Mouse (Mus musculus): ENCODE results near the gene Pcna.

DNA sequence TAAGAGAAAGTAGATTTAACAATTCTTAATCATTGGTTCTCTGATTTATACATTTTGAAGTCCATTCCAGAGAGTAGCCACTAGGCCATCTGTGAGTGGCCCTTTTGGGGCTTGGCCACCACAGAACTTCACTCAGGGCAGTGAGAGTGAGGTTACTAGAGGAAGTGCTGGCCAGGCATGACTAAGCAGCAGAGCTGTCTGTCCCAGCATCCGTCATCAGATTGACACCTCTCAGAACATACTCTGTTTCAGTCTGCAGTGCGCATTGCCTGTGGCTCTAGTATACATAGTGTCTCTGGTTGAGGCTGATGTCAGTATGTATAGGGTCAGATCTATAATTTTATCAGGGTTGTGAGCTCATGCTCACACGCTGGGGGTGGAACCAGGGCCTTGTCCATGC lies 16.1 kb upstream of the Pcna start:
- TF ChIP-seq CTCF (IDR thresholded peaks at IDR 0.05; ENCODE audit: extremely low read depth, insufficient read depth, insufficient read length, insufficient replicate concordance), result no peak
- TF ChIP-seq POLR2A (IDR thresholded peaks at IDR 0.05; ENCODE audit: low read depth, low read length), result no peak
